Mouse (Mus musculus) kidney, embryonic 14.5 days (tissue): ENCODE data around the gene Ap5m1. TPM values are rescaled to one million over a fixed set of nuclear protein-coding genes. Genes with fewer than 3 reads are reported as not detected.
"Not testable (repeated sequence)": the region's sequence is repeated elsewhere in the genome, so short reads cannot be mapped to it uniquely, and the experiment has no call there.

Experiments used
- ATAC-seq: fragments of 200-750 bp; cut with Nextera tagmentation; 2 replicates; pipeline ENCODE4 v1.8.0; 2017; ENCODE audit warnings: moderate number of reproducible peaks, mild to moderate bottlenecking, moderate TSS enrichment, moderate library complexity; ENCODE audit not compliant: low FRiP score, low TSS enrichment
- H3K27ac ChIP-seq: fragments of 300-500 bp; sonication (generic); 2 replicates; pipeline ENCODE4 v1.5.1; 2014; ENCODE audit warnings: low read depth, mild to moderate bottlenecking, low read length, moderate library complexity, mixed read lengths
- H3K27me3 ChIP-seq: fragments of 300-500 bp; sonication (generic); 2 replicates; pipeline ENCODE4 v1.6.1; 2014; ENCODE audit warnings: mild to moderate bottlenecking, low read length; ENCODE audit not compliant: control insufficient read depth, insufficient read depth
- H3K36me3 ChIP-seq: fragments of 300-500 bp; sonication (generic); 2 replicates; pipeline ENCODE4 v1.6.1; 2014; ENCODE audit warnings: low read length, mixed read lengths; ENCODE audit not compliant: control insufficient read depth, insufficient read depth
- H3K4me1 ChIP-seq: fragments of 300-500 bp; sonication (generic); 2 replicates; pipeline ENCODE4 v1.6.1; 2014; ENCODE audit warnings: low read length, mixed read lengths; ENCODE audit not compliant: control insufficient read depth, insufficient read depth
- H3K4me2 ChIP-seq: fragments of 300-500 bp; sonication (generic); replicated peaks from 2 replicates; pipeline ENCODE4 v1.6.1; 2014; ENCODE audit warnings: low read depth, mild to moderate bottlenecking, low read length
- H3K4me3 ChIP-seq: fragments of 300-500 bp; sonication (generic); 2 replicates; pipeline ENCODE4 v1.5.1; 2014; ENCODE audit warnings: mild to moderate bottlenecking, low read length
- H3K9ac ChIP-seq: fragments of 300-500 bp; sonication (generic); 2 replicates; pipeline ENCODE4 v1.6.1; 2014; ENCODE audit warnings: low read depth, mild to moderate bottlenecking, low read length, moderate library complexity
- H3K9me3 ChIP-seq: fragments of 300-500 bp; sonication (generic); 2 replicates; pipeline ENCODE4 v1.6.1; 2016; ENCODE audit warnings: low read length; ENCODE audit not compliant: control insufficient read depth
- WGBS: fragments of 180-500 bp; shearing (Covaris S2); extraction: QIAGEN DNeasy Blood & Tissue Kit; methylation state at CpG from one replicate; pipeline ENCODE4 v1.1.7; 2014; 5-methylcytosine and 5-hydroxymethylcytosine counted together
- polyA plus RNA-seq: library from polyadenylated mRNA; unstranded; fragments of >200 nt; fragmentation: Nextera tagmentation; extraction: Ambion mirVana; gene quantifications from 2 replicates; pipeline ENCODE4 v1.2.1, GENCODE M21; 2014

Gene Ap5m1
- polyA plus RNA-seq, 1 experiment from 2014 or later: 30.4 TPM

GRCm38 (mm10) chr14:49090102-49090501 is 24.2 kb downstream of the Ap5m1 start:
- Histone ChIP-seq H3K4me1 (no peaks in the 10 kb centered on the region), H3K36me3 (peaks cover 12% of the 10 kb centered on the region; the same call in 1 of the 2 replicates), H3K9me3 (no peaks in the 10 kb centered on the region), H3K27ac (no peak overlapping the region), H3K9ac (no peak overlapping the region), H3K27me3 (no peaks in the 10 kb centered on the region), H3K4me2 (no peak overlapping the region), H3K4me3 (no peak overlapping the region)
- WGBS: 47% methylated on average over 5 of the region's 5 CpGs
- no peak for ATAC-seq

DNA sequence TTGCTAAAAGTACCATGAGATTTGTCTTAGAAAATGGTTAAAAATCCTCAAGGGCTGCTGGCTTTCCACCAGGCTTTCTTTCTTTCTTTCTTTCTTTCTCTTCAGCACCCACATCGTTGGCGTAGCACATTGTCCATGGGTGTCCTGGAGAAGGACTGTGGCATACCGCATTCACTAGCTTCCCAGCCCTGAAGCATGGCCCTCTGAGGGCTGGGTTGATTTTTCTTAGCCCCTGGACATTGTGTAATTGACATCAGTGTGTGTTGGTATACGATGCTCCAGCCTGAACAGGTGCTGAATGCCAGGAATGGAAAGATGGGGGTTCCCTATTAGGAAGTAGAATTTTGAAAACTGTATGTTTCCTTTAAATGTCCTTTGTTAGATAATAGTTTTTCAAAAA is 25.4 kb downstream of the Ap5m1 start:
- Histone ChIP-seq H3K4me2 (no peak overlapping the region), H3K4me3 (no peak overlapping the region), H3K27ac (no peak overlapping the region), H3K4me1 (no peaks in the 10 kb centered on the region), H3K9ac (no peak overlapping the region), H3K27me3 (no peaks in the 10 kb centered on the region), H3K9me3 (no peaks in the 10 kb centered on the region), H3K36me3 (peaks cover 9% of the 10 kb centered on the region; the same call in 1 of the 2 replicates)
- ATAC-seq: no peak
- WGBS: 97% methylated on average over 4 of the region's 4 CpGs

GRCm38 (mm10) chr14:49091755-49092154 is 25.9 kb downstream of the Ap5m1 start:
- H3K4me2 ChIP-seq, H3K9ac ChIP-seq, H3K27ac ChIP-seq, H3K27me3 ChIP-seq, H3K36me3 ChIP-seq, H3K4me3 ChIP-seq, ATAC-seq, H3K4me1 ChIP-seq, H3K9me3 ChIP-seq: not testable (repeated sequence)
- 63% methylated on average over 1 of the region's 1 CpGs for WGBS

DNA sequence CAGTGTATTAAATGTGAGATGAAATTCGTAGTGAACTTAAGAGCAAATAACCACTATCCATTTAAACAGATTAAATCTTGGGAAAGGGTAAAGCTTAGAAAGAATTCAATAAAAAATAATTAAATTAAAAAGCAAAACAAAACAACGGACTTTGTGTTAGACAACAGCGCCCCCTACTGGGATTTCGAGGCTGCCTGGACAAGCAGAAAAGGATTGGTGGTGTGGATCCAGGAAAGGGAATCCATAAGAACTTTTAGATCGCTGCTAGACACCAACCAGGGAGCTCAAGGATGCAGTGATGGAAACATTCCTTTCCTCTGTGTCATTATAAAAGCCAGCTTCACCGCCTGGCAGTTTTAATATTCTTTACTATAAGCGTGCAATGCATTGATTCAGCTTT is 52.5 kb downstream of the Ap5m1 start:
- Histone ChIP-seq H3K9me3 (no peaks in the 10 kb centered on the region), H3K27me3 (no peaks in the 10 kb centered on the region), H3K4me3 (no peak overlapping the region), H3K4me2 (no peak overlapping the region), H3K4me1 (no peaks in the 10 kb centered on the region), H3K9ac (no peak overlapping the region), H3K27ac (no peak overlapping the region), H3K36me3 (no peaks in the 10 kb centered on the region)
- WGBS: 13% methylated on average over 7 of the region's 7 CpGs
- ATAC-seq: no peak

DNA sequence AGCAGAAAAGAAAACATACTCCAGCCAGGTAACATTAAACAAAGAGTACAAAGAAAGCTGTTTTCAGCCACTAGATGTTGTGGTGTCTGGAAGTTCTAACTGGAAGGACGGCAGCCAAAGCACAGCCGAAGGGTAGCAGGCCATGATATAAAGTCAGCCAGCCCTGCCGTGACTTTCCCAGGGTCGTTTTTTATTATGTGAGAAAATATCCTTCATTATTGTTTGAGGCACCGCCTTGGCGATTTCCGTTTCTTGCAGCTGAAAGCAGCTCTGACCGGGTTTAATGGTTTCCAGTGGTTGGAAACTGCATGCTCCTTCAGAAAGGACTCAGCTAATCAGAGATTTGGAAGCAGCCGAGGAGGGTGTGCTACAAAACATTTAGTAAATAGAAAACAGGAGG is 55.8 kb downstream of the Ap5m1 start:
- no peak overlapping the region for H3K4me3 ChIP-seq
- H3K4me1 ChIP-seq: no peaks in the 10 kb centered on the region
- no peak overlapping the region for H3K27ac ChIP-seq
- ATAC-seq: no peak
- 46% methylated on average over 9 of the region's 9 CpGs for WGBS
- no peaks in the 10 kb centered on the region for H3K36me3 ChIP-seq
- no peak overlapping the region for H3K4me2 ChIP-seq
- H3K27me3 ChIP-seq: no peaks in the 10 kb centered on the region
- H3K9me3 ChIP-seq: no peaks in the 10 kb centered on the region
- H3K9ac ChIP-seq: no peak overlapping the region

- Histone ChIP-seq H3K9me3 (no peaks in the 10 kb centered on the region), H3K4me3 (no peak overlapping the region), H3K27me3 (no peaks in the 10 kb centered on the region), H3K36me3 (no peaks in the 10 kb centered on the region), H3K27ac (no peak overlapping the region), H3K4me1 (no peaks in the 10 kb centered on the region), H3K4me2 (no peak overlapping the region), H3K9ac (no peak overlapping the region)
- ATAC-seq: no peak
- 83% methylated on average over 23 of the region's 23 CpGs for WGBS
Observed at GRCm38 (mm10) chr14:49127162-49127779, 61.4 kb downstream of the Ap5m1 start.

GRCm38 (mm10) chr14:49128544-49129263 is 62.8 kb downstream of the Ap5m1 start:
- WGBS: 76% methylated on average over 10 of the region's 10 CpGs
- H3K27me3 ChIP-seq: no peaks in the 10 kb centered on the region
- H3K9ac ChIP-seq: no peak overlapping the region
- no peak overlapping the region for H3K4me3 ChIP-seq
- no peaks in the 10 kb centered on the region for H3K4me1 ChIP-seq
- ATAC-seq: no peak
- no peaks in the 10 kb centered on the region for H3K36me3 ChIP-seq
- H3K4me2 ChIP-seq: no peak overlapping the region
- H3K27ac ChIP-seq: no peak overlapping the region
- H3K9me3 ChIP-seq: no peaks in the 10 kb centered on the region

DNA sequence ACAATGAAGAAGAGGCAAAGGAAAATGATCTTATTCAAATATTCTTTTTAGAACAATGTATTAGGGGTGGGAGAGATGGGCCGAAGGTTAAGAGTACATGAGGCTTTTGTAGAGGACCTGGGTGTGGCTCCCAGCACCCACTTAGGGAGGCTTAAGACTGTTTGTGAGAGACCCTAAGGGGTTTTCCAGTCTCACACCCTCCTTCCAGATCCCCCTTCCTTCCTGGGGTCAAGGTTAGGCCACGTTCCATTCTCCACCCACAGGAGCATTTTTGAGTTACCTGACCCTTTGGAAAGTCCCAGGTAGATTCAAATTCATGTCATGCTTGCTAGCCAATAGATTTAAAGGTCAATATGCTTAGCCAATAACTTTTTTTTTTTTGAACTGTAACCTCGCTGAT is 66.5 kb downstream of the Ap5m1 start:
- no peak for ATAC-seq
- Histone ChIP-seq H3K36me3 (no peaks in the 10 kb centered on the region), H3K4me2 (no peak overlapping the region), H3K27me3 (no peaks in the 10 kb centered on the region), H3K9ac (no peak overlapping the region), H3K4me3 (no peak overlapping the region), H3K4me1 (no peaks in the 10 kb centered on the region), H3K27ac (no peak overlapping the region), H3K9me3 (no peaks in the 10 kb centered on the region)
- WGBS: 91% methylated on average over 3 of the region's 3 CpGs

DNA sequence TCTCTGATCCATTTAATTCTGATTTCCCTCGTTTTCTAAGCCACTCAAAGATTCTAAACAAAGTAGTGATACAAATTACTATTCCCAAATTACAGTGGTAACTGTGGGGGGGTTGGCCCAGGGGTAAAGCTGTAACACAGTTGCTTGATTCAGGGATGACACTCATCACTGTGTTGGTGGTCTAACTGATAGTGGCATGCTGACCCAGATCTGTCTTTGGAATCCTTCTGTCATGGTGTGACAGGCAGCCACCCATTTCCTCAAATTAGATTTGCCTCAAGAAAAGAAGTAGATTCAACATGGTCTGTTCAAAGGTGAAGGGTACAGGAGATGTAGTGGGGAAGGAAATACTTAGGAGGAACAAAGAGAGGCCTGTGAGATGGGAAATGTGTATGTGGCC is 72.3 kb downstream of the Ap5m1 start:
- no peaks in the 10 kb centered on the region for H3K27me3 ChIP-seq
- H3K36me3 ChIP-seq: no peaks in the 10 kb centered on the region
- H3K4me3 ChIP-seq: no peak overlapping the region
- no peak overlapping the region for H3K4me2 ChIP-seq
- H3K9ac ChIP-seq: no peak overlapping the region
- H3K9me3 ChIP-seq: no peaks in the 10 kb centered on the region
- no peak overlapping the region for H3K27ac ChIP-seq
- no peak for ATAC-seq
- no peaks in the 10 kb centered on the region for H3K4me1 ChIP-seq
- 54% methylated on average over 1 of the region's 1 CpGs for WGBS
